Mouse (Mus musculus): ENCODE data around the gene Polr2b. TPM values are rescaled to one million over a fixed set of nuclear protein-coding genes. Genes with fewer than 3 reads are reported as not detected.

Gene Polr2b
- polyA plus RNA-seq, 1 experiment from 2014 or later, result 35.3 TPM

DNA sequence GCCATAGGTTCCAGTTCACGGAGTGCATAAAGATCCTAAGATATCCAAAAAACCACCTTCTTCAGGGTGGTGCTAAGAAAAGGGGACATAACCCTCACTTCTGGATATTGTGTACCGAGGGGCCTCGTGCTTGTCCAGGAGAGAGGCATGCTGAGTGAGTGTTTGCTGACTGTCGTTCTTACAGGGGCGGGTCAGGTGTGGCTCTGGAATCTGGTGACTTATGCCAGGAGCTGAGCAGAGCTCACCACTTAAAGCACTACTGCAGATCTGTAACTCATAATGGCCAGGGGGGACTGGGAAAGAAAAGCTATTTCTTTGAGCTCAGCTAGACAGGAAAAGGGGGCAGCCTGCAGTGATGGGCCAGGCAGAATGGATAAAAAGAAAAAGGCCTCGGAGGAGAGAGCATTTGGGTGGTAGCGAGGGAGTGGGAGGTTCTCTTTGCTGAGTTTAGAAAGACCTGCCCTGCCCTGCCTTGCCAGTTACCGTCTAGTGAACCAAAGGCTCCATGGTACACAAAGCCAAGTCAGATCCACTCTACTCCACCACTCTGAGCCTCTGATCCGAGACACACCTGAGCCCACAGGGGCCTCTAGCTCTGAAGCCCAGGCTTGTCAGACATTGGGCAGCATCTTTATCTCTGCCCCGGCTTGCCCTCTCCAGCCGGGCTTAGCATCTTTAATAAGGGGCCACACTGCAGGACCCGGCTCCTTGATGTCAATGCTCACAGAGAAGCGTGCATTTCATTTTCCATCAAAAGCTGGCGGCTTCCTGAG lies 88.5 kb downstream of the Polr2b start:
- Histone ChIP-seq H3K9me3 (replicated peaks) (no peaks in the 10 kb centered on the region), H3K4me1 (replicated peaks) (no peaks in the 10 kb centered on the region), H3K27me3 (no peaks in the 10 kb centered on the region), H3K4me2 (no peak overlapping the region), H3K27ac (no peak overlapping the region), H3K36me3 (no peaks in the 10 kb centered on the region), H3K9ac (no peak overlapping the region), H3K4me3 (replicated peaks) (no peak overlapping the region)
- no peak for ATAC-seq (ENCODE audit: low read depth)
- 70% methylated on average over 14 of the region's 14 CpGs for WGBS (ENCODE audit: insufficient replicate concordance)
- no peak for DNase-seq

Small RNA genes lying within 50 kb of the gene (microRNA-seq; reads per million reads assigned to microRNA genes)
- not detected for gene Mir5098

Other genes starting within 250 kb of the Polr2b start
- 0.14 TPM in 1 of 2 replicates, not detected in the other for gene Hopx, start 195.0 kb upstream of the Polr2b start, polyA plus RNA-seq (2015; fragmentation: Nextera tagmentation; extraction: Ambion mirVana)
- 0.17 TPM in 1 of 2 replicates, not detected in the other for gene Spink2, start 98.7 kb upstream of the Polr2b start, polyA plus RNA-seq (2015; fragmentation: Nextera tagmentation; extraction: Ambion mirVana)
- gene Rest, start 44.7 kb upstream of the Polr2b start, polyA plus RNA-seq (2015; fragmentation: Nextera tagmentation; extraction: Ambion mirVana), result 8.0 and 9.0 TPM in 2 replicates
- 30.1 and 33.6 TPM in 2 replicates for gene Noa1, start 63 bp upstream of the Polr2b start, polyA plus RNA-seq (2015; fragmentation: Nextera tagmentation; extraction: Ambion mirVana)
- 13.3 and 15.6 TPM in 2 replicates for gene Igfbp7, start 97.9 kb downstream of the Polr2b start, polyA plus RNA-seq (2015; fragmentation: Nextera tagmentation; extraction: Ambion mirVana)